Mouse (Mus musculus): Measurements from ENCODE around the gene Gpr141.
"Not testable (repeated sequence)": the region's sequence is repeated elsewhere in the genome, so short reads cannot be mapped to it uniquely, and the experiment has no call there.

Gene Gpr141

DNA sequence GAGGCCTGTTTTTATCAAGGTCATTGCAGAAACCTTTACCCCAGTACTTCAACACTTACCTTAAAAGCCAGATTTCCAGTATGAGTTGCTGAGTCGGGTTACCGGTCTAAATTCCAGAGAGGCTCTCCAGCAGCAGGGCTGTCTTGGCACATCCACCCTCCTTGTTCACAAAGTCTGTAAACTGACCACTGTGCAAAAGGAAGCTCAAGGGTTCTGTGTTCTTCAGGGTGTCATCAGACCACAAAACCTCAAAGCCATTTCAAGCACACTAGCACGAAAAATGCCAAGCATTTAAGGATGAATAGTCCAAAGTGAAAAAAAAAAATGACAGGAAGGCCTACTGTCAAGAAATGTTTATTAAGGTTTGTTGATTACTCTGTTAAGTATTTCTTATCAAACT, at the start of gene Gpr141:
Gene Gpr141, minus strand, starts transcription at position 187 of the 400 bp plus-strand sequence.
- in situ Hi-C loops (cut with MboI, MseI), result no loop called here

- in situ Hi-C loops (cut with MboI, MseI), result no loop called here
Measured at GRCm38 (mm10) chr13:19864241-19864640, 40.2 kb upstream of the Gpr141 start.

DNA sequence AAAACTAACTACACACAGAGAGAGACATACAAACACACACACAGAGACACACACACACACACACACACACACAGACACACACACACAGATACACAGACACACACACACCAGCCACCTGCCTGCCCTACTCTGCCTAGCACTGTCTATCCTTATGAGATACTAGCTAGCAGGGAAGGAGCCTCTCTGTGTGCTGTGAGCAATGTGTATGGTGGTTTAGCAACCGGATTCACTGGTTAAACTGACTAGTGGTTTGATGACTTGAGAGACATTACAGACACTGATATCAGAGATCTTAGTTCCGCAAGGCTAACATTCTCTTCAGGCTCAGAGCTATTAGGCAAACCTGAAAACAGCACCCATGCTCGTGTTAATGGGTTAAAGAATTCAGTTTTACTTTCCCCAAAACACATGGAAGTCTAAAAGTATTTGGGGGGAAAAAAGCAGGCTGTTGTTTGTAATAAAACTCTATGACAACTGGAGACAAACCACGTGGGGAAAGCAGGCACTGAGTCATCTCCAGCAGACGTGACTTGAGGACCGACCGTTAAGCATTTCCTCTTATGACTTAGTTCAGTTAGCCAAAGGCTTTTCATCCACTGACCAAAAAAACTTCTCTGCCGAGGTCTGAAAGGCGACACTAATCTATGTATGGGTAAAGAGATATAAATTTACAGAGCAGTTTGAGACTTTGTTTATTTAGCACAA, 30.7 kb upstream of the Gpr141 start:
- in situ Hi-C loops (cut with MboI, MseI), result no loop called here

- in situ Hi-C loops (cut with MboI, MseI), result no loop called here
Measured at GRCm38 (mm10) chr13:19854049-19854448, 30.0 kb upstream of the Gpr141 start.

GRCm38 (mm10) chr13:19843448-19843847, 19.4 kb upstream of the Gpr141 start:
- in situ Hi-C loops (cut with MboI, MseI), result no loop called here

DNA sequence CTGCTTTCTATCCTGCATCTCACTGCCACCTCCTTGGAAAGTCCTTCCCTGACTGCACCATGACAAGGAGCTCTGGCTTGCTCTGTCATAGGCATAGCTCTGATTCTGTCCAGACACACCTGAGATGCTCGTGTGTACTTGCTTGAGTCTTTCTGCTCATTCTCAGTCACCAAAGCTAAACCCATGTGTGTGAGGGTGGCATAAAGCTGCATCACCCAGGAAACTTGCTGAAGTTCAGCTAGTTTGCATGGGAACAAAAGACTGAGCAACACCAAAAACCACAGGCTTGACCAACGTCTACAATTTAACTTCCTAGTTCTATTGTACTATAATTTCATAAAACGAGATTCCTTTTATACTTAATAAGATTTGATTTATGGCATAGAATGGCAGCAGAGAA, 18.6 kb upstream of the Gpr141 start:
- in situ Hi-C loops (cut with MboI, MseI), result no loop called here

- in situ Hi-C loops (cut with MboI, MseI), result no loop called here
Measured at GRCm38 (mm10) chr13:19841615-19842014, 17.6 kb upstream of the Gpr141 start.

DNA sequence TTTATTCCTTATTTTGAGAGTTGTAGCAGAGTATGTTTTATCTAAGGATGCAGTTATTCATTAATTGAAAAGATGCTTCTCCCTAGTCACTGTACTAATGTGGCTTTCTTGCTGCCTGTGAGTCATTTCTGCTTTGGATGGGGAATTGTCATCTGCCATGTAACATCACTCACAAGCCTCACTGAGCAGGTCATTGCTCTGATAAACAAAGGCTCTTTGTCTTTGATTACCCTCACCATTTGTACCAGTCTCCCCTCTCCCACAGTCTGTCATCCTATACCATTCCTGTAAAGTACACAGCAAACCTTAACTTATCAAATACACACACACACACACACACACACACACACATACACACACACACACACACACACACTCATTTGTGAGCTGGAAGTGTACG, 16.1 kb upstream of the Gpr141 start:
- in situ Hi-C loops (cut with MboI, MseI), result no loop called here

DNA sequence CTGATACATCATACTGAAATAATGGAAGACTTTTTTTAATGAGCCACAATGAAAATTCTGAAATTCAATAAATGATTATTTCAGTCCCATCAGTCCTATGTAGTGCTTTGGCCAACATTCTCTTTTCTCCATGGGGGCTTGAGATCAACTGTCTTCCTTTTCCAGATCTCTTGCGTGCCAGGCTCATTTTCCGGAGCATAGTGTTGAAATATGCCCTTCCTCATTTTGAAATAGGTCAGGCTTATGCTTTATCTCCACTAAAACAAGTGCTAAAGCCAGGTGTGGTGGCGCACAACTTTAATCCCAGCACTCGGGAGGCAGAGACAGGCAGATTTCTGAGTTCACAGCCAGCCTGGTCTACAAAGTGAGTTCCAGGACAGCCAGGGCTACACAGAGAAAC, 6.5 kb upstream of the Gpr141 start:
- in situ Hi-C loops (cut with MboI, MseI), result loop anchor here in 1 of 2 experiments (10.0 kb wide), 1 partner anchor 194 kb away; no protein-coding TSS in a partner anchor

- in situ Hi-C loops (cut with MboI, MseI), result no loop called here
Measured at GRCm38 (mm10) chr13:19828095-19828494, 4.0 kb upstream of the Gpr141 start.

- in situ Hi-C loops (cut with MboI, MseI), result no loop called here
Measured at GRCm38 (mm10) chr13:19821639-19822038, 2.4 kb downstream of the Gpr141 start.

DNA sequence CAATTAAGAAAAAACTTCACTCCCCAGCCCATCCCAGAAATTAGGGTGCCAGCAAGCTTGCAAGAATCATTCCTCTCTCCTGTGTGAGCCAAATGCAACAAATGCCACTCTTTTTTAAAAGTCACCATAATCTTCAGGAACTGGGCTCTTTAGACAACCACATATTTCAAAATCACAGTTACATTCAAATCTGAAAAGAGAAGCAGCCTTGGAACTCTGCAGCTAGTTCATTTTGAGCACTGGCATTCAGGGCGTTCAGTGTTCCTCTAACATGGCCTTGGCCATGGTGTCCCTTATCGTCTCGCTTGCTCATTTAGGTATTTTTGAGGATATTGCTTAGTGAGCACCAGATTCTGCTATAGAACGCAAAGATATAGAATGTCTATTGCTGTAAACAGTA, 4.1 kb downstream of the Gpr141 start:
- in situ Hi-C loops (cut with MboI, MseI), result no loop called here

DNA sequence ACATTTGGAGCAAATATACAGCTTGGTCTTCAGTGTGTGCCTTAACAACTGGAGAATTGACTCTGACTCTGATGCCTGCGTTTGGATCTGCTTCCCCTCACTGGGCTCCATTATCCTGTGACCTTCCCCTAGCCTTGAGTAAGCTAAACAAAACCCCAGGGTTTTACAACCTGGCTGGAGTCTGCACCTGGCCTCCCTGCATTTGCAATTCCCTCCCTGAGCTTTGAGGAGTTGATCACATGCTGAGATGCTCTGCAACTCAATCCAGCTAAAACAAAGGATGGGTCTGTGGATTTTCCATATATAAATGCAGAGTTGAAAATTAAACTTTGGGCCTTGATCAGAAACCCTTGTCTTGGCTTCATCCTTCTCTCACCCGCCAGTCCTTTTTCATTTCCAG, 4.8 kb downstream of the Gpr141 start:
- in situ Hi-C loops (cut with MboI, MseI), result no loop called here

GRCm38 (mm10) chr13:19794942-19795341, 29.1 kb downstream of the Gpr141 start:
- in situ Hi-C loops (cut with MboI, MseI), result no loop called here

- in situ Hi-C loops (cut with MboI, MseI), result no loop called here
Measured at GRCm38 (mm10) chr13:19794486-19794885, 29.6 kb downstream of the Gpr141 start.

GRCm38 (mm10) chr13:19793761-19794160, 30.3 kb downstream of the Gpr141 start:
- in situ Hi-C loops (cut with MboI, MseI), result no loop called here

DNA sequence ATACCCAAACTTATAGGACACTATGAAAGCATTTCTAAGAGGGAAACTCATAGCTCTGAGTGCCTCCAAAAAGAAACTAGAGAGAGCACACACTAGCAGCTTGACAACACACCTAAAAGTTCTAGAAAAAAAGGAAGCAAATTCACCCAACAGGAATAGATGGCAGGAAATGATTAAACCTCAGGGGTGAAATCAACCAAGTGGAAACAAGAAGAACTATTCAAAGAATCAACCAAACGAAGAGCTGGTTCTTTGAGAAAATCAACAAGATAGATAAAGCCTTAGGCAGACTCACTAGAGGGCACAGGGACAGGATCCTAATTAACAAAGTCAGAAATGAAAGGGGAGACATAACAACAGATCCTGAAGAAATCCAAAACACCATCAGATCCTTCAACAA, 36.1 kb downstream of the Gpr141 start:
- in situ Hi-C loops (cut with MboI, MseI), result not testable (repeated sequence)

GRCm38 (mm10) chr13:19770163-19770562, 53.9 kb downstream of the Gpr141 start:
- in situ Hi-C loops (cut with MboI, MseI), result no loop called here

- in situ Hi-C loops (cut with MboI, MseI), result no loop called here
Measured at GRCm38 (mm10) chr13:19767202-19767601, 56.9 kb downstream of the Gpr141 start.

GRCm38 (mm10) chr13:19764276-19764675, 59.8 kb downstream of the Gpr141 start:
- in situ Hi-C loops (cut with MboI, MseI), result no loop called here

DNA sequence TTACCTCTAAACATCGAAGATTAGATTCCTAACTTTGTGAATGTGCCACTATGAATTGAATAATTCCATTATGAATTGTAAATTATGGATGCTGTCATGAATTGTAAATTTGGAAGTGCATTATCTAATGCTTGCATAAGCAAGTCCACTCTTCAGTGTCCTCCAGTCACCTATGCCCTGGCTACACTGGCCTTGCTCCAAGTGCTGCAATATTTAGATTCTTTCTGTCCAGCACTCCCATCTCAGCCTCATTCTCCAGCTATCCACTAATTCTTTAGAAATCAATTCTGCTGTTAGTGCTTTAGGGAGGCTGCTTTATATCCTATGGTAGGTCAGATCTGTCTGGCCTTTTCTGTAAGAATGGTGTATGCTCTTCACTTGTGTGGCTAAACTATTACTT, 60.8 kb downstream of the Gpr141 start:
- in situ Hi-C loops (cut with MboI, MseI), result no loop called here

GRCm38 (mm10) chr13:19745741-19746140, 78.3 kb downstream of the Gpr141 start:
- in situ Hi-C loops (cut with MboI, MseI), result no loop called here

DNA sequence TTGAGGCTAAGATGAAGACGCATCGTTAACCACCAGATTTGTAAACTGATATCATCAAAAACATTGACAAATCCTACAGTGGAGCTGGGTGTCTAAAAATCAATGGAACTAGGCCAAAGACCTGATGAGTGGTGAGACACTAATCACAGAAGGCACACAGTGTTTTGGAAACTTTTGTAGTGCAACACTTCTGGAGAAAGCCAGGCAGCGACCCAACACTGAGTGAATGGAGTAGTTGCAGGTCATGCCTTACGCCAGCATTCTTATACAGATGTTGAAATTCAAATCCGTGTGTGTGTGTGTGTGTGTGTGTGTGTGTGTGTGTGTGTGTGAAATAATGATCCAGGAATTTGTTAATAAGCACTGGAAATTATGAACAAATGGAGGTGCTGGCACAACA, 79.5 kb downstream of the Gpr141 start:
- in situ Hi-C loops (cut with MboI, MseI), result no loop called here

GRCm38 (mm10) chr13:19734597-19734996, 89.5 kb downstream of the Gpr141 start:
- in situ Hi-C loops (cut with MboI, MseI), result no loop called here

Data from T-helper 17 cell (primary cell).